Mouse (Mus musculus) heart, adult 10 weeks (tissue): ENCODE results near the gene As3mt. TPM values are rescaled to one million over a fixed set of nuclear protein-coding genes. Genes with fewer than 3 reads are reported as not detected.

Experiments used
- polyA plus RNA-seq: library from polyadenylated mRNA; stranded (reverse); fragments of 350-450 nt; fragmentation: Illumina TruSeq; extraction: RNeasy Lipid Tissue Mini Kit (QIAGEN cat#74804); gene quantifications from one replicate; pipeline ENCODE4 v1.2.3, GENCODE M21; 2014; ENCODE audit warnings: low read depth, low replicate concordance

The As3mt gene
- 73.4 TPM for polyA plus RNA-seq

DNA sequence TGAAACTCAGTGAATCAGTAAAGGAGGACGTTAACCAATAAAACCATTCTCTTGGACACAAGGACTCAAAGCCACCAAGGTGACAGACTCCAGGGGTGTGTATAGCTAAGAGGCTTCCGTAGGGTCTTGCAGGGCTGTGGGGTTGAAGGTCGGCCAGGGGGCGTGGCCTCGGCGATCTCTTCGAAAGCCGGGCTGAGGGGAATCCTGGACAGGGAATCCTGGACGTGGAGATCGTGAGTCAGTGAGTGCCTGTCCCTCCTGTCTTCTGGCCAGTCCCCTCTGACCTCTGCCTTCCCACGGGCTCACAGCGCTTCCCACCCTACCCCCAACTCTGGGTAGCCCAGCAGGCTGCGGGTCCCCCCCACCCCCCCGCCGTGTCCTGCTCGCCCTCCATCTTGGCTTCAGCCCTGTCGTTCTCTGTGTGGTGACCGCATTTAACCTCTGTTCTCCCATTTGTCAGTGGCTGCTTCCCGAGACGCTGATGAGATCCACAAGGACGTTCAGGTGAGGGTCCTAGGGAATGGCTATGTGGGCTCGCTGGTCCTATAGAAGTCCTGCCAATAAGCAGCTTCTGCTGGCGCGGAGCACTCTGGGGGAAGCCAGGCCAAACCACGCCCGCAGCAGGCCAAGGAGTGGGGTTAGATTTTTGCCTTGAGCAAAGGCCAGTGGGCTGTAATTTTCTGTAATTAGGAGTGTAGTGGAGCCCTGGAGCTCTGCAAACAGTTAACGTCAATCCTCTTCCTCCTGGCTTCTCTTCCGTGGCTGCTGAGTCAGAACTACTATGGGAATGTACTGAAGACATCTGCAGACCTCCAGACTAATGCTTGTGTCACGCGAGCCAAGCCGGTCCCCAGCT lies at the start of gene As3mt:
TSS of gene As3mt (plus strand) at position 163 of the 856 bp plus-strand sequence.

DNA sequence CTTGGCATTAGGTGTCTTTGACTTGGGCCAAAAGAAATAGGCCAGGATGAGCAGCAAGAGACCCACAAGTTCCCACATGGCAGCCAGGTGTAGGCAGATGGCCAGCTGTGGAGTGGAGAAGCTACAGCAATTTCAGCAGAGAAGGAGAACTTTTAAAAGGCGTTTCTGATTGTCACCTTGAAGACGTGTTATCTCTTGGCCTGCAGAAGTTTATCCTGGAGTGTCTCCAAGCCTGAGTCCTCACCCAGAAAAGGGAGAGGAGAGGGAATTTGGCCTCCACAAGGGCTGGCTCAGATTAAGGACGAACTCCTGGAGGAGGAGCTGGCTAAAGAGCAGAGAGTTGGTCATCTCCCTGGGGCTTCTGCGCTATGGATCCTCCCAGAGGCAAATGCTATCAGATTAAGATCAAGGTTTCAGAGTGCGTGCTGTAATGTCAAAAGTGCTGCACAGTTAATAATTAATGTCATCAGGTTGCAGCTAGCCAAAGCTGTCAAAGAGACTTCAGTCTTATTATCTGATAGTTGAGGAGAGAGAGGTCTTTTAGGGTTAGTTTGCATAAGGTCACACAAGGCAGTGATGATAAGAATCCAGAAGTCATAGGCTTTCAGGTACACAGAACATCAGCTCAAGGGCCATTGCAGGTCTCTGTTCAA lies 34.4 kb upstream of the As3mt start, which contains the start of gene Cyp17a1:
TSS of gene Cyp17a1 (minus strand) at position 407 of the 653 bp plus-strand sequence.

DNA sequence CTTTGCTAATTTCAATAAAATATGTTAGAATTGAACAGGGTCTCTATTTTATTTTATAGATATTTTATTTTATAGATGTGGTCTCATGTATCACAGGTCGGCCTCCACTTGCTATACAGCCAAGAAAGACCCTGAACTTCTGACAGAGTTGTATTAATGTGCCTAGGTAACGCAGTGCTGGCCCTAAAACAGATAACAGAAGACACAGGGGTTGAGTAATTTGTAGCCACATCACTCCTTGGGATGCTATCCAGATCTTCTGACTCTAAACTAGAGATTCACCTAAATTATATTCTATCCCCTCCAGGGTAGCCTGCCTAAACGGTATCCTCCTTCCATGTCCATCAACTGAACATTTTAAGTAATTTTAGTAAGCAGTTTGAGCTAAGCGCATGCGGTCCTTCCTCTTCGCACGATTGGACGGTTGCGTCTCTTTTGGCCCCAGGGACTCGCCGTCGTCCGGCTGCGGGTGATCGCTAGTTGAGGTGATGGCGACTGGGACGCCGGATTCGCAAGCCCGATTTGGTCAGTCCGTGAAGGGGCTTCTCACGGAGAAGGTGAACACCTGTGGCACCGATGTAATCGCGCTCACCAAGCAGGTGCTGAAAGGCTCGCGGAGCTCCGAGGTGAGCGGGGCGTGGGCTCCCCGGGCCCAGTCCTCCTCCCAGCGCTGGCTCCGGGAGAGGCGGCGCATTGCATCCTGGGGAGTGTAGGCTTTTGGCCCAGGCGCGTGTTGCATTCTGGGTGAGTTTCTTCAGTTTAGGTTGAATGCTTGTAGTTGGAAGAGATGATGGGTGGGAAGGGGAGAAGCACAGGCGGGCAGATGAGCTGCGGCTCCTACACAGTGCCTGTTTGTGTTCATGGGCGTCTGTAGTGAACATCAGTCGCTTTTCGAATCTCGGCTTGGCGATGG lies 17.5 kb upstream of the As3mt start, which contains the start of gene Borcs7:
TSS of gene Borcs7 (plus strand) at position 447 of the 913 bp plus-strand sequence.

DNA sequence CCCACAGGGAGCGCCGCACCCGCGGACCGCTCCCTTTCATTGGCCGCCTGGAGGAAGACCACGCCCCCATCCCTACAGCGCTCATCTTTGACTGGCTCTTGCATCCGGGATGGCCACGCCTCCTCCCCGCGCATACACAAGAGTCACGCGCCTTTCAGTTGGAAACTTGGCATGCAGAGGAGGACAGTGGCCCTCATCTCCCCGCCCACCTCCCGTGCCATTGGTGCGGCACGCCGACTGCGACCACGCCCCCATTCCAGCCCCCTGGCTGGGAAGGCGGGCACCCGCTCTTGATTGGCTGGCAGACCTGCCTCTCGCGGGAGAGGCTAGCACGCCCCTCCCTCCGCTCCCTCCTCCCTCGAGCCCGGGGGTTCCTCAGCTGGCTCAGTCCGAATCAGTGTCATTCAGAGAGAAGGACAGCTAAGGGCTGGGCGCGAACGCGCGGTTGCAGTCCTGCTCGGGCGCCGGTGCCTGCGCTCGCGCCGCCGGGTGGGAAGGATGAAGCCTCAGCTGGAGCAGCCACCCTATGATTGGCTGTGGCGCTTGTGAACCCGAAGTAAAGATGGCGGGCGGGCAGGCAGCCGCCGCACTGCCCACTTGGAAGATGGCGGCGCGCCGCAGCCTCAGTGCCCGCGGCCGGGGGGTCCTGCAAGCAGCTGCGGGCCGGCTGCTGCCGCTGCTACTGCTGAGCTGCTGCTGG lies 54.1 kb downstream of the As3mt start, which contains the start of gene Cnnm2:
TSS of gene Cnnm2 (plus strand) at position 350 of the 700 bp plus-strand sequence.

Other genes starting within 250 kb of the As3mt start
- gene Trim8, start 205.8 kb upstream of the As3mt start, polyA plus RNA-seq = 17.6 TPM
- 88.9 TPM for gene Arl3, start 134.3 kb upstream of the As3mt start, polyA plus RNA-seq
- 5.6 TPM for gene Sfxn2, start 134.1 kb upstream of the As3mt start, polyA plus RNA-seq
- 45.2 TPM for gene Wbp1l, start 108.4 kb upstream of the As3mt start, polyA plus RNA-seq
- gene Cyp17a1, start 34.3 kb upstream of the As3mt start, polyA plus RNA-seq = 0.24 TPM
- 9.9 TPM for gene Borcs7, start 17.6 kb upstream of the As3mt start, polyA plus RNA-seq
- 4.2 TPM for gene Cnnm2, start 54.1 kb downstream of the As3mt start, polyA plus RNA-seq